In genomic region chr13:73446076-73446475, GRCm38 (mm10) we compare ENCODE assay signal across 12 mouse cellular contexts. TPM values are rescaled to one million over a fixed set of nuclear protein-coding genes. Genes with fewer than 3 reads are reported as not detected.
DNase-seq lines count a peak whose midpoint lies in the region; ATAC-seq lines count a peak whose summit lies in the region.
"Had no signal": no experiment of that assay in that cellular context is flagged by ENCODE, and none has a peak within 500 bp of the region (broad histone marks: within the 10 kb centered on the region; RNA-seq: fewer than 3 reads in every experiment).

No protein-coding gene starts in this region.

- peaks cover 29% of the 10 kb centered on the region for H3K4me1 ChIP-seq in heart, embryonic 15.5 days (replicated peaks)
- no peaks in the 10 kb centered on the region for H3K4me1 ChIP-seq in midbrain, embryonic 16.5 days (ENCODE audit: control insufficient read depth, insufficient read depth, low read length)
- no peaks in the 10 kb centered on the region for H3K4me1 ChIP-seq in midbrain, embryonic 14.5 days (ENCODE audit: control insufficient read depth, insufficient read depth, low read length)
- H3K4me1 ChIP-seq in limb, embryonic 13.5 days: peaks cover 28% of the 10 kb centered on the region
- 0 out of 2 replicates have a peak, but pooled peaks cover 3% of the 10 kb centered on the region for H3K4me1 ChIP-seq in neural tube, embryonic 15.5 days

- H3K36me3 ChIP-seq in heart, embryonic 15.5 days: no peaks in the 10 kb centered on the region
- no peaks in the 10 kb centered on the region for H3K36me3 ChIP-seq in midbrain, embryonic 16.5 days (ENCODE audit: control insufficient read depth, insufficient read depth, low read length)
- H3K36me3 ChIP-seq in midbrain, embryonic 14.5 days (ENCODE audit: control insufficient read depth, insufficient read depth, low read length): no peaks in the 10 kb centered on the region
- H3K36me3 ChIP-seq in limb, embryonic 13.5 days: no peaks in the 10 kb centered on the region
- no peaks in the 10 kb centered on the region for H3K36me3 ChIP-seq in neural tube, embryonic 15.5 days

- DNase-seq in heart, postnatal 4 days: no peak
- no peak for DNase-seq in midbrain, embryonic 14.5 days
- DNase-seq in left cerebral cortex, adult 18-20 months (ENCODE audit: low spot score in 2 of 2): no peak
- no peak for DNase-seq in gastrocnemius, postnatal 10 days
- DNase-seq: heart, adult 2 months; kidney, postnatal 10 days; right cerebral cortex, postnatal 14 days; thymus, adult 2 months had no signal

- WGBS in heart, embryonic 15.5 days: 75% methylated on average over 2 of the region's 2 CpGs
- 89% methylated on average over 2 of the region's 2 CpGs for WGBS in midbrain, embryonic 16.5 days
- 94% methylated on average over 2 of the region's 2 CpGs for WGBS in midbrain, embryonic 14.5 days
- 79% methylated on average over 2 of the region's 2 CpGs for WGBS in limb, embryonic 13.5 days
- WGBS in neural tube, embryonic 15.5 days: 93% methylated on average over 2 of the region's 2 CpGs

- no peaks in the 10 kb centered on the region for H3K9me3 ChIP-seq in heart, embryonic 15.5 days (replicated peaks)
- no peaks in the 10 kb centered on the region for H3K9me3 ChIP-seq in midbrain, embryonic 16.5 days (replicated peaks; ENCODE audit: control insufficient read depth, low read length, poor library complexity, severe bottlenecking)
- H3K9me3 ChIP-seq in midbrain, embryonic 14.5 days (ENCODE audit: control insufficient read depth, low read length): no peaks in the 10 kb centered on the region
- no peaks in the 10 kb centered on the region for H3K9me3 ChIP-seq in limb, embryonic 13.5 days
- no peaks in the 10 kb centered on the region for H3K9me3 ChIP-seq in neural tube, embryonic 15.5 days (replicated peaks)

- H3K4me2 ChIP-seq in heart, embryonic 15.5 days: no peak overlapping the region
- no peak overlapping the region for H3K4me2 ChIP-seq in midbrain, embryonic 16.5 days (ENCODE audit: low read length)
- H3K4me2 ChIP-seq in midbrain, embryonic 14.5 days (ENCODE audit: low read length): no peak overlapping the region
- H3K4me2 ChIP-seq in limb, embryonic 13.5 days (replicated peaks): no peak overlapping the region
- no peak overlapping the region for H3K4me2 ChIP-seq in neural tube, embryonic 15.5 days

- no peak for ATAC-seq in heart, embryonic 15.5 days (replicated peaks; ENCODE audit: insufficient number of reproducible peaks, insufficient read depth, low FRiP score, low read depth)
- ATAC-seq in midbrain, embryonic 16.5 days: no peak
- no peak for ATAC-seq in midbrain, embryonic 14.5 days (ENCODE audit: low FRiP score, low TSS enrichment)
- no peak for ATAC-seq in limb, embryonic 13.5 days (ENCODE audit: low FRiP score, low read depth)
- no peak for ATAC-seq in neural tube, embryonic 15.5 days (ENCODE audit: low FRiP score)

- no peak overlapping the region for H3K9ac ChIP-seq in heart, embryonic 15.5 days
- H3K9ac ChIP-seq in midbrain, embryonic 16.5 days (ENCODE audit: low read depth, low read length): no peak overlapping the region
- H3K9ac ChIP-seq in midbrain, embryonic 14.5 days (replicated peaks; ENCODE audit: low read length): no peak overlapping the region
- H3K9ac ChIP-seq in limb, embryonic 13.5 days: no peak overlapping the region
- H3K9ac ChIP-seq in neural tube, embryonic 15.5 days (replicated peaks): no peak overlapping the region

- peaks cover 6% of the 10 kb centered on the region; the same call in 1 of the 2 replicates for H3K27me3 ChIP-seq in heart, embryonic 15.5 days
- H3K27me3 ChIP-seq in midbrain, embryonic 16.5 days (ENCODE audit: control insufficient read depth, insufficient read depth, low read depth, low read length): no peaks in the 10 kb centered on the region
- H3K27me3 ChIP-seq in midbrain, embryonic 14.5 days (ENCODE audit: control insufficient read depth, insufficient read depth, low read length): no peaks in the 10 kb centered on the region
- 0 out of 2 replicates have a peak, but pooled peaks cover 5% of the 10 kb centered on the region for H3K27me3 ChIP-seq in limb, embryonic 13.5 days
- no peaks in the 10 kb centered on the region for H3K27me3 ChIP-seq in neural tube, embryonic 15.5 days (replicated peaks)

- H3K27ac ChIP-seq in heart, embryonic 15.5 days: 0 out of 2 replicates have a peak overlapping the region, but pooled peaks have one; percentile 48
- peak overlapping the region; percentile 44; the same call in 1 of the 2 replicates for H3K27ac ChIP-seq in midbrain, embryonic 16.5 days (ENCODE audit: low read length)
- H3K27ac ChIP-seq in midbrain, embryonic 14.5 days (replicated peaks; ENCODE audit: low read depth, low read length): no peak overlapping the region
- peak overlapping the region; percentile 90; the same call in 1 of the 2 replicates for H3K27ac ChIP-seq in limb, embryonic 13.5 days
- H3K27ac ChIP-seq in neural tube, embryonic 15.5 days (replicated peaks): peak overlapping the region; percentile 77
- H3K27ac ChIP-seq: heart, adult 2 months had no signal

- no peak overlapping the region for H3K4me3 ChIP-seq in heart, embryonic 15.5 days
- H3K4me3 ChIP-seq in midbrain, embryonic 16.5 days (ENCODE audit: low read depth, low read length): no peak overlapping the region
- no peak overlapping the region for H3K4me3 ChIP-seq in midbrain, embryonic 14.5 days (replicated peaks; ENCODE audit: low read depth, low read length)
- H3K4me3 ChIP-seq in limb, embryonic 13.5 days: no peak overlapping the region
- no peak overlapping the region for H3K4me3 ChIP-seq in neural tube, embryonic 15.5 days (replicated peaks)
- H3K4me3 ChIP-seq: heart, adult 2 months had no signal

RNA-seq across cellular contexts. Expression of gene Lpcat1, which starts 20.9 kb away (rescaled TPM):
- 15.9 and 19.1 TPM in 2 replicates for polyA plus RNA-seq in heart, embryonic 15.5 days (2015; fragmentation: Nextera tagmentation; extraction: Ambion mirVana)
- 10 to 100 TPM; 12.7 to 14.2 TPM for total RNA-seq in heart, postnatal 4 days (2021)
- 75.7 and 78.3 TPM in 2 replicates for polyA plus RNA-seq in midbrain, embryonic 16.5 days (2015; fragmentation: Nextera tagmentation; extraction: Ambion mirVana)
- 74.4 and 76.9 TPM in 2 replicates for polyA plus RNA-seq in midbrain, embryonic 14.5 days (2014; fragmentation: Nextera tagmentation; extraction: Ambion mirVana)
- polyA plus RNA-seq in limb, embryonic 13.5 days (2015; fragmentation: Nextera tagmentation; extraction: Ambion mirVana): 53.0 and 53.6 TPM in 2 replicates
- 51.7 and 62.6 TPM in 2 replicates for polyA plus RNA-seq in neural tube, embryonic 15.5 days (2015; fragmentation: Nextera tagmentation; extraction: Ambion mirVana)
- 10 to 100 TPM; 45.9 to 48.0 TPM for total RNA-seq in left cerebral cortex, adult 18-20 months (2021)
- total RNA-seq in gastrocnemius, postnatal 10 days (2021): 10 to 100 TPM; 10.1 to 14.8 TPM
